Mouse (Mus musculus) lung, embryonic 16.5 days (tissue): ENCODE data around the gene Rps7. TPM values are rescaled to one million over a fixed set of nuclear protein-coding genes. Genes with fewer than 3 reads are reported as not detected.
A peak's percentile ranks its signal among the peaks of the same experiment; 100 is the strongest.

Experiments used
- ATAC-seq: fragments of 200-750 bp; cut with Nextera tagmentation; 2 replicates; pipeline ENCODE4 v1.8.0; 2017; ENCODE audit warnings: low read depth, mild to moderate bottlenecking, moderate library complexity
- H3K27ac ChIP-seq: fragments of 300-500 bp; sonication (generic); 2 replicates; pipeline ENCODE4 v1.5.1; 2014; ENCODE audit warnings: mild to moderate bottlenecking, control low read depth, low read length
- H3K27me3 ChIP-seq: fragments of 300-500 bp; sonication (generic); 2 replicates; pipeline ENCODE4 v1.6.1; 2014; ENCODE audit warnings: low read depth, low read length, mixed read lengths; ENCODE audit not compliant: control insufficient read depth, insufficient read depth
- H3K36me3 ChIP-seq: fragments of 300-500 bp; sonication (generic); 2 replicates; pipeline ENCODE4 v1.6.1; 2014; ENCODE audit warnings: low read length; ENCODE audit not compliant: control insufficient read depth, insufficient read depth
- H3K4me1 ChIP-seq: fragments of 300-500 bp; sonication (generic); replicated peaks from 2 replicates; pipeline ENCODE4 v1.6.1; 2014; ENCODE audit warnings: low read length, mixed read lengths; ENCODE audit not compliant: control insufficient read depth, insufficient read depth
- H3K4me2 ChIP-seq: fragments of 300-500 bp; sonication (generic); 2 replicates; pipeline ENCODE4 v1.6.1; 2014; ENCODE audit warnings: low read depth, low read length, control low read depth
- H3K4me3 ChIP-seq: fragments of 300-500 bp; sonication (generic); 2 replicates; pipeline ENCODE4 v1.5.1; 2014; ENCODE audit warnings: mild to moderate bottlenecking, low read length, control low read depth
- H3K9ac ChIP-seq: fragments of 300-500 bp; sonication (generic); 2 replicates; pipeline ENCODE4 v1.6.1; 2014; ENCODE audit warnings: low read length, control low read depth
- H3K9me3 ChIP-seq: fragments of 300-500 bp; sonication (generic); 2 replicates; pipeline ENCODE4 v1.6.1; 2016; ENCODE audit warnings: low read length; ENCODE audit not compliant: control insufficient read depth
- WGBS: fragments of 180-500 bp; shearing (Covaris S2); extraction: QIAGEN DNeasy Blood & Tissue Kit; methylation state at CpG from one replicate; pipeline ENCODE4 v1.1.7; 2014; 5-methylcytosine and 5-hydroxymethylcytosine counted together
- polyA plus RNA-seq: library from polyadenylated mRNA; unstranded; fragments of >200 nt; fragmentation: Nextera tagmentation; extraction: Ambion mirVana; gene quantifications from 2 replicates; pipeline ENCODE4 v1.2.1, GENCODE M21; 2015

Rps7 gene
- polyA plus RNA-seq, 1 experiment from 2014 or later, result 691 TPM

- ATAC-seq, result no peak
These were observed 13.1 kb downstream of the Rps7 start for GRCm38 (mm10) chr12:28622641-28623040.

GRCm38 (mm10) chr12:28622167-28622532 is 13.6 kb downstream of the Rps7 start:
- peak overlapping the region; percentile 7; the same call in 1 of the 2 replicates for H3K27ac ChIP-seq
- H3K4me3 ChIP-seq, result no peak overlapping the region
- no peaks in the 10 kb centered on the region for H3K27me3 ChIP-seq
- WGBS, result 16% methylated on average over 5 of the region's 5 CpGs
- H3K9me3 ChIP-seq, result no peaks in the 10 kb centered on the region
- peak overlapping the region; percentile 9; the same call in 1 of the 2 replicates for H3K4me2 ChIP-seq
- H3K9ac ChIP-seq, result no peak overlapping the region
- H3K4me1 ChIP-seq, result peaks cover 21% of the 10 kb centered on the region
- no peaks in the 10 kb centered on the region for H3K36me3 ChIP-seq
- peak; percentile 30 for ATAC-seq

More at GRCm38 (mm10) chr12:28622641-28623040, 13.1 kb downstream of the Rps7 start:
- Histone ChIP-seq H3K4me3 (no peak overlapping the region), H3K4me2 (no peak overlapping the region), H3K36me3 (no peaks in the 10 kb centered on the region), H3K27me3 (no peaks in the 10 kb centered on the region), H3K9me3 (no peaks in the 10 kb centered on the region), H3K27ac (peak overlapping the region; percentile 41), H3K4me1 (peaks cover 21% of the 10 kb centered on the region), H3K9ac (no peak overlapping the region)
- 55% methylated on average over 1 of the region's 1 CpGs for WGBS

- Histone ChIP-seq H3K36me3 (no peaks in the 10 kb centered on the region), H3K27me3 (no peaks in the 10 kb centered on the region), H3K4me2 (peak overlapping the region; percentile 9; the same call in 1 of the 2 replicates), H3K4me3 (no peak overlapping the region), H3K9me3 (no peaks in the 10 kb centered on the region), H3K4me1 (peaks cover 21% of the 10 kb centered on the region), H3K9ac (no peak overlapping the region), H3K27ac (peak overlapping the region; percentile 7; the same call in 1 of the 2 replicates)
- peak; percentile 37 for ATAC-seq
- WGBS, result 7% methylated on average over 7 of the region's 7 CpGs
These were observed 14.1 kb downstream of the Rps7 start for GRCm38 (mm10) chr12:28621451-28622166.

GRCm38 (mm10) chr12:28617297-28617696 is 18.5 kb downstream of the Rps7 start:
- Histone ChIP-seq H3K9ac (no peak overlapping the region), H3K9me3 (no peaks in the 10 kb centered on the region), H3K4me3 (no peak overlapping the region), H3K4me1 (peaks cover 8% of the 10 kb centered on the region), H3K4me2 (no peak overlapping the region), H3K36me3 (no peaks in the 10 kb centered on the region), H3K27me3 (no peaks in the 10 kb centered on the region), H3K27ac (no peak overlapping the region)
- WGBS, result 51% methylated on average over 4 of the region's 4 CpGs
- ATAC-seq, result no peak

GRCm38 (mm10) chr12:28614401-28614800 is 21.4 kb downstream of the Rps7 start:
- Histone ChIP-seq H3K9ac (no peak overlapping the region), H3K4me2 (no peak overlapping the region), H3K27me3 (no peaks in the 10 kb centered on the region), H3K9me3 (no peaks in the 10 kb centered on the region), H3K27ac (no peak overlapping the region), H3K36me3 (no peaks in the 10 kb centered on the region), H3K4me3 (no peak overlapping the region), H3K4me1 (no peaks in the 10 kb centered on the region)
- 46% methylated on average over 7 of the region's 7 CpGs for WGBS
- peak; percentile 52; the same call in 1 of the 2 replicates for ATAC-seq

GRCm38 (mm10) chr12:28612391-28612790 is 23.4 kb downstream of the Rps7 start:
- 41% methylated on average over 6 of the region's 6 CpGs for WGBS
- no peaks in the 10 kb centered on the region for H3K9me3 ChIP-seq
- H3K4me3 ChIP-seq, result no peak overlapping the region
- no peak overlapping the region for H3K4me2 ChIP-seq
- H3K4me1 ChIP-seq, result peaks cover 3% of the 10 kb centered on the region
- no peak overlapping the region for H3K27ac ChIP-seq
- H3K27me3 ChIP-seq, result no peaks in the 10 kb centered on the region
- ATAC-seq, result no peak
- H3K9ac ChIP-seq, result no peak overlapping the region
- H3K36me3 ChIP-seq, result no peaks in the 10 kb centered on the region

- no peaks in the 10 kb centered on the region for H3K9me3 ChIP-seq
- peaks cover 3% of the 10 kb centered on the region for H3K4me1 ChIP-seq
- H3K27me3 ChIP-seq, result no peaks in the 10 kb centered on the region
- no peaks in the 10 kb centered on the region for H3K36me3 ChIP-seq
- ATAC-seq, result peak; percentile 74
- no peak overlapping the region for H3K4me3 ChIP-seq
- WGBS, result 47% methylated on average over 17 of the region's 17 CpGs
- no peak overlapping the region for H3K9ac ChIP-seq
- H3K4me2 ChIP-seq, result no peak overlapping the region
- H3K27ac ChIP-seq, result no peak overlapping the region
These were observed 28.0 kb downstream of the Rps7 start for GRCm38 (mm10) chr12:28607546-28608305.

GRCm38 (mm10) chr12:28603494-28603893 is 32.3 kb downstream of the Rps7 start:
- H3K4me1 ChIP-seq, result peaks cover 5% of the 10 kb centered on the region
- H3K4me3 ChIP-seq, result no peak overlapping the region
- no peaks in the 10 kb centered on the region for H3K27me3 ChIP-seq
- H3K4me2 ChIP-seq, result no peak overlapping the region
- ATAC-seq, result no peak
- no peaks in the 10 kb centered on the region for H3K36me3 ChIP-seq
- no peak overlapping the region for H3K27ac ChIP-seq
- H3K9ac ChIP-seq, result no peak overlapping the region
- no peaks in the 10 kb centered on the region for H3K9me3 ChIP-seq
- WGBS, result 31% methylated on average over 1 of the region's 1 CpGs

GRCm38 (mm10) chr12:28602259-28602658 is 33.5 kb downstream of the Rps7 start:
- peak; percentile 38 for ATAC-seq
- Histone ChIP-seq H3K4me1 (0 out of 2 replicates have a peak, but pooled peaks cover 2% of the 10 kb centered on the region), H3K36me3 (no peaks in the 10 kb centered on the region), H3K4me3 (no peak overlapping the region), H3K27me3 (no peaks in the 10 kb centered on the region), H3K27ac (no peak overlapping the region), H3K4me2 (no peak overlapping the region), H3K9me3 (no peaks in the 10 kb centered on the region), H3K9ac (no peak overlapping the region)
- WGBS, result 10% methylated on average over 4 of the region's 4 CpGs
